Mouse (Mus musculus) right cerebral cortex, postnatal 36 days (tissue): ENCODE results near the gene Dnah8.

Experiments used
- DNase-seq, 2 experiments: peaks; one replicate each; pipeline ENCODE4 v3.0.0; 2022; ENCODE audit warnings: low spot score in 2 of 2, mixed read lengths in 1 of 2

Gene Dnah8

GRCm38 (mm10) chr17:30750269-30750668 lies 126.1 kb downstream of the Dnah8 start:
- DNase-seq: no peak

- DNase-seq: peak; percentile 51 to 61
Measured at GRCm38 (mm10) chr17:30752370-30752818, 128.2 kb downstream of the Dnah8 start.

- DNase-seq: no peak
Measured at GRCm38 (mm10) chr17:30753201-30753600, 129.0 kb downstream of the Dnah8 start.

GRCm38 (mm10) chr17:30756771-30757170 lies 132.6 kb downstream of the Dnah8 start:
- DNase-seq: no peak

- DNase-seq: no peak
Measured at GRCm38 (mm10) chr17:30760307-30760706, 136.2 kb downstream of the Dnah8 start.

- no peak for DNase-seq
Measured at GRCm38 (mm10) chr17:30764276-30764675, 140.1 kb downstream of the Dnah8 start.

- DNase-seq: no peak
Measured at GRCm38 (mm10) chr17:30774416-30774815, 150.3 kb downstream of the Dnah8 start.

- DNase-seq: no peak
Measured at GRCm38 (mm10) chr17:30775096-30775495, 150.9 kb downstream of the Dnah8 start.

GRCm38 (mm10) chr17:30781046-30781445 lies 156.9 kb downstream of the Dnah8 start:
- no peak for DNase-seq

- no peak for DNase-seq
Measured at GRCm38 (mm10) chr17:30782286-30782685, 158.1 kb downstream of the Dnah8 start.

GRCm38 (mm10) chr17:30788361-30788760 lies 164.2 kb downstream of the Dnah8 start:
- DNase-seq: no peak

- DNase-seq: no peak
Measured at GRCm38 (mm10) chr17:30790816-30791215, 166.7 kb downstream of the Dnah8 start.

- no peak for DNase-seq
Measured at GRCm38 (mm10) chr17:30792396-30792795, 168.2 kb downstream of the Dnah8 start.

GRCm38 (mm10) chr17:30796616-30797015 lies 172.5 kb downstream of the Dnah8 start:
- DNase-seq: no peak

- DNase-seq: no peak
Measured at GRCm38 (mm10) chr17:30800261-30800985, 176.3 kb downstream of the Dnah8 start.

- DNase-seq: no peak
Measured at GRCm38 (mm10) chr17:30803668-30804067, 179.5 kb downstream of the Dnah8 start.

GRCm38 (mm10) chr17:30804955-30805354 lies 180.8 kb downstream of the Dnah8 start:
- DNase-seq: no peak

- DNase-seq: no peak
Measured at GRCm38 (mm10) chr17:30805511-30806059, 181.4 kb downstream of the Dnah8 start.

GRCm38 (mm10) chr17:30808866-30809660 lies 184.9 kb downstream of the Dnah8 start:
- no peak for DNase-seq

- DNase-seq: no peak
Measured at GRCm38 (mm10) chr17:30809926-30810660, 185.9 kb downstream of the Dnah8 start.

- no peak for DNase-seq
Measured at GRCm38 (mm10) chr17:30818543-30818942, 194.4 kb downstream of the Dnah8 start.

GRCm38 (mm10) chr17:30819134-30819533 lies 195.0 kb downstream of the Dnah8 start:
- DNase-seq: no peak
